Mouse (Mus musculus): ENCODE data around the gene Herc1.
"Not testable (repeated sequence)": the region's sequence is repeated elsewhere in the genome, so short reads cannot be mapped to it uniquely, and the experiment has no call there.

Gene Herc1

GRCm38 (mm10) chr9:66349144-66349859, 948 bp upstream of the Herc1 start:
- no peak for DNase-seq

- no peak for DNase-seq
Measured at GRCm38 (mm10) chr9:66350788-66351430, 659 bp downstream of the Herc1 start.

- DNase-seq: no peak
Measured at GRCm38 (mm10) chr9:66352704-66353103, 2.5 kb downstream of the Herc1 start.

GRCm38 (mm10) chr9:66359135-66359534, 8.9 kb downstream of the Herc1 start:
- DNase-seq: no peak

GRCm38 (mm10) chr9:66360143-66360690, 10.0 kb downstream of the Herc1 start:
- DNase-seq: no peak

- no peak for DNase-seq
Measured at GRCm38 (mm10) chr9:66368890-66369433, 18.7 kb downstream of the Herc1 start.

GRCm38 (mm10) chr9:66370334-66370733, 20.1 kb downstream of the Herc1 start:
- no peak for DNase-seq

GRCm38 (mm10) chr9:66370847-66371246, 20.6 kb downstream of the Herc1 start:
- no peak for DNase-seq

- no peak for DNase-seq
Measured at GRCm38 (mm10) chr9:66373432-66373831, 23.2 kb downstream of the Herc1 start.

GRCm38 (mm10) chr9:66374495-66375478, 24.5 kb downstream of the Herc1 start:
- no peak for DNase-seq

- DNase-seq: no peak
Measured at GRCm38 (mm10) chr9:66383417-66383816, 33.2 kb downstream of the Herc1 start.

GRCm38 (mm10) chr9:66390338-66390737, 40.1 kb downstream of the Herc1 start:
- not testable (repeated sequence) for DNase-seq

GRCm38 (mm10) chr9:66393304-66393703, 43.1 kb downstream of the Herc1 start:
- DNase-seq: no peak

- DNase-seq: no peak
Measured at GRCm38 (mm10) chr9:66423492-66423891, 73.2 kb downstream of the Herc1 start.

GRCm38 (mm10) chr9:66440007-66440406, 89.8 kb downstream of the Herc1 start:
- no peak for DNase-seq

- peak; percentile 5 for DNase-seq
Measured at GRCm38 (mm10) chr9:66448253-66448652, 98.0 kb downstream of the Herc1 start.

GRCm38 (mm10) chr9:66465087-66465486, 114.8 kb downstream of the Herc1 start:
- DNase-seq: peak; percentile 20

- DNase-seq: no peak
Measured at GRCm38 (mm10) chr9:66477785-66478184, 127.5 kb downstream of the Herc1 start.

GRCm38 (mm10) chr9:66483429-66483828, 133.2 kb downstream of the Herc1 start:
- DNase-seq: no peak

- no peak for DNase-seq
Measured at GRCm38 (mm10) chr9:66488786-66489185, 138.5 kb downstream of the Herc1 start.

- DNase-seq: no peak
Measured at GRCm38 (mm10) chr9:66492361-66492760, 142.1 kb downstream of the Herc1 start.

- no peak for DNase-seq
Measured at GRCm38 (mm10) chr9:66493992-66494391, 143.7 kb downstream of the Herc1 start.

- no peak for DNase-seq
Measured at GRCm38 (mm10) chr9:66501248-66501647, 151.0 kb downstream of the Herc1 start.
